Mouse (Mus musculus): ENCODE results near the gene Rdh16f1. TPM values are rescaled to one million over a fixed set of nuclear protein-coding genes. Genes with fewer than 3 reads are reported as not detected.

The Rdh16f1 gene
- polyA plus RNA-seq, 1 experiment from 2014 or later = not detected

DNA sequence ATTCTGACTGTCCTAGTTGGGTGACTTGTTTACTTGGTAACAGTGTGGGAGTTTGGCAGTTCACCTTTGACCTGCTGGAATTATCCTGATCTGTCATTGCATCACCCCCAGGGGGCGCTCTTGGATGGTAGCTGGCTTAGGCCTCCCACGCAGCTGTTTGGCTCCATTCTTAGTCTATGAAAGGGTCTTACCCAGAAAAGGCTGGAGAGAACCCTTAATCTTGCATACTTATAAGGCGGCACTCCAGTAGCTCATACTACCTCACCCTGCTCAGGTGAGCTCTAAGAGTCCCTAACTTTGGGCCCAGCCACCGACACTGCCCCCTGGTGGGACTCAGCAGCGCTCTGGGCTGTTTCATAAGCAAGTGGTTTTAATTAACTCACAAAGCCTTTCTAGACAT is 14.9 kb upstream of the Rdh16f1 start:
- no peak overlapping the region for H3K4me3 ChIP-seq (ENCODE audit: low read depth, low read length)
- H3K9ac ChIP-seq (ENCODE audit: low read depth, low read length) = no peak overlapping the region
- peak; percentile 28; the same call in 1 of the 2 replicates for ATAC-seq (ENCODE audit: low FRiP score)
- no peaks in the 10 kb centered on the region for H3K9me3 ChIP-seq (ENCODE audit: control insufficient read depth, low read length)
- no peak overlapping the region for H3K27ac ChIP-seq (ENCODE audit: low read depth, low read length)
- no peak overlapping the region for H3K4me2 ChIP-seq (replicated peaks; ENCODE audit: low read depth, low read length)
- 74% methylated on average over 5 of the region's 5 CpGs for WGBS
- H3K36me3 ChIP-seq (ENCODE audit: control insufficient read depth, insufficient read depth, low read length) = peaks cover 36% of the 10 kb centered on the region
- peaks cover 6% of the 10 kb centered on the region; the same call in 1 of the 2 replicates for H3K4me1 ChIP-seq (replicated peaks; ENCODE audit: control insufficient read depth, insufficient read depth, low read length)
- H3K27me3 ChIP-seq (ENCODE audit: control insufficient read depth, insufficient read depth, low read length) = no peaks in the 10 kb centered on the region
- peak; percentile 65 for DNase-seq (ENCODE audit: low spot score)

DNA sequence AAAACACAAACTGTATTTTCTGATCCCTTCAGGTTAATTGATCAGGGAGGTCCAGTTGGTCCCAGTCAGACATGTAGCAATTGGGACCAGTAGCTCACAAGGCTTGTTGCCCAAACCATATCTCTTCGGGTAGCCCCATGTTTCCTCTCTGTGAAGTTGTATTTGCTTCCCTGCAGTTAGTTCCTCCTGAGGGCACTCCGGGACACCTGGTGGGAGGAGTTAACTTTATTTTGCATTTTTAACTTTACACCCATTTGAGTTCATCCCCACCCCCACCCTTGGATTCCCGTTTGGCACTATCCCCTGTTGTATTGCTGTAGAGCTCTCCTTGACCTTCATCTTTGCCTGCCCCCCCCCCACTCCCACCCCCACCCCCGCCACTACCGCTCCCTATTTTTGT is 13.7 kb upstream of the Rdh16f1 start:
- no peak for ATAC-seq (ENCODE audit: low FRiP score)
- 90% methylated on average over 5 of the region's 5 CpGs for WGBS
- no peak overlapping the region for H3K4me3 ChIP-seq (ENCODE audit: low read depth, low read length)
- H3K4me1 ChIP-seq (replicated peaks; ENCODE audit: control insufficient read depth, insufficient read depth, low read length) = peaks cover 6% of the 10 kb centered on the region; the same call in 1 of the 2 replicates
- no peak for DNase-seq (ENCODE audit: low spot score)
- H3K9ac ChIP-seq (ENCODE audit: low read depth, low read length) = no peak overlapping the region
- H3K9me3 ChIP-seq (ENCODE audit: control insufficient read depth, low read length) = no peaks in the 10 kb centered on the region
- H3K27me3 ChIP-seq (ENCODE audit: control insufficient read depth, insufficient read depth, low read length) = no peaks in the 10 kb centered on the region
- H3K36me3 ChIP-seq (ENCODE audit: control insufficient read depth, insufficient read depth, low read length) = peaks cover 36% of the 10 kb centered on the region
- no peak overlapping the region for H3K27ac ChIP-seq (ENCODE audit: low read depth, low read length)
- no peak overlapping the region for H3K4me2 ChIP-seq (replicated peaks; ENCODE audit: low read depth, low read length)

DNA sequence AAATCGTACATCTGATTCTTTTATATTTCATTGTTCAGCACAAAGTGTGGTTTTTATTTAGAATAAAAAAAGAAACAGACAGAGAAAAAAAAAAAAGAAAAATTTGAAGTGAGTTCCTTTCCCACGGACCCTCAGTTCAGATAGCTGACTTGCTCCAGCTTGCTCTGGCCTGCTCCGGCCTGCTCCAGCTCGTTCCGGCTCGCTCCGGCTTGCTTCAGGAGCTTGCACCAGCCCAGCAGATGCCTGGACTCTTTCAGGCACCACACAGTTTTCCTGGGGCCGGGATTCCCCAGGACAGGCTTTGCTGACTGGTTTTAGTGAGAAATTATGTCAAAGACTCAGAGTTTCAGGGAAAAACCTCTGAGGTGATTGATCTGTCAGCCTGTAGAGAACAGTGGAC is 12.3 kb upstream of the Rdh16f1 start:
- DNase-seq (ENCODE audit: low spot score) = no peak
- ATAC-seq (ENCODE audit: low FRiP score) = no peak
- Histone ChIP-seq H3K36me3 (ENCODE audit: control insufficient read depth, insufficient read depth, low read length) (peaks cover 26% of the 10 kb centered on the region), H3K27ac (ENCODE audit: low read depth, low read length) (no peak overlapping the region), H3K9me3 (ENCODE audit: control insufficient read depth, low read length) (no peaks in the 10 kb centered on the region), H3K9ac (ENCODE audit: low read depth, low read length) (no peak overlapping the region), H3K4me2 (replicated peaks; ENCODE audit: low read depth, low read length) (no peak overlapping the region), H3K4me3 (ENCODE audit: low read depth, low read length) (no peak overlapping the region), H3K27me3 (ENCODE audit: control insufficient read depth, insufficient read depth, low read length) (no peaks in the 10 kb centered on the region), H3K4me1 (replicated peaks; ENCODE audit: control insufficient read depth, insufficient read depth, low read length) (peaks cover 6% of the 10 kb centered on the region; the same call in 1 of the 2 replicates)
- WGBS = 91% methylated on average over 8 of the region's 8 CpGs

DNA sequence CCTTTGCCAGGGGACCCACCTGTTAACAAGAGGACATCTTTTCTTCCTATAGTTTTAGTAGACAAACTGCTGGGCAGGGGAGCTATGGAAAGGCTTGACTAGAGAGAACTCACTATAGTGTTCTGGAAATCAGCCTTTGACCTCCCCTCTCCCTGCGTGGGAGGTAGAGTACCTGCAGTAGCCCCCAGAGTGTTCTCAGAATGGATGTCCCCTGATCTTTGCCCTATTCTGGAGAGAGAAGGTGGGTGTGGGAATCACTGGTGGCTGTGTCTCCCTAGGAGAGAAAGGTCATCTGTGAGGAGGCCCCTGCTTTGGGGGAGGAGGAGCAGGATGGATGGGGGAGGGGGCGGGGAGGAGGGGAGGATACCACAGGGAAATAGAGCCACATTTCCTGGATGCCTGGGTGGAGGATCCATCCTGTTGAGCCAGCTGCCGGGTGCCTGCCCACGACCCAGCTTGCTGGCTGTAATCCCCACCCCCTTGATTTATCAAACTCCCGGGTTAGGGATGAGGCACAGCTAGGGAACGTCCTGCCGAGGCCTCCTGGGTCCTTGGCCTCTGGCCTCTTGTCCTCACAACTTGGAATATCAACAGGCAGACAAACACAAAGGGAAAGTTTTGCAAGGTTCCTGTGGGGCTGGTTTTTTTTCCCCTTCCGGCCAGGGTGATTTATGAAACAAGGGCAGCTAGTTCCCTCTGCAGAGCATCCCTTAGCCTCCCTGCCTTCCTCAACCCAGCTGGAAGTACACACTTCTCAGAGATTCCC is 10.6 kb upstream of the Rdh16f1 start:
- DNase-seq (ENCODE audit: low spot score) (no peak), ATAC-seq (ENCODE audit: low FRiP score) (no peak)
- H3K27ac ChIP-seq (ENCODE audit: low read depth, low read length) = no peak overlapping the region
- H3K4me2 ChIP-seq (replicated peaks; ENCODE audit: low read depth, low read length) = no peak overlapping the region
- H3K9me3 ChIP-seq (ENCODE audit: control insufficient read depth, low read length) = no peaks in the 10 kb centered on the region
- peaks cover 6% of the 10 kb centered on the region; the same call in 1 of the 2 replicates for H3K4me1 ChIP-seq (replicated peaks; ENCODE audit: control insufficient read depth, insufficient read depth, low read length)
- no peaks in the 10 kb centered on the region for H3K27me3 ChIP-seq (ENCODE audit: control insufficient read depth, insufficient read depth, low read length)
- H3K36me3 ChIP-seq (ENCODE audit: control insufficient read depth, insufficient read depth, low read length) = peaks cover 9% of the 10 kb centered on the region
- no peak overlapping the region for H3K4me3 ChIP-seq (ENCODE audit: low read depth, low read length)
- no peak overlapping the region for H3K9ac ChIP-seq (ENCODE audit: low read depth, low read length)
- 5% methylated on average over 7 of the region's 8 CpGs for WGBS

DNA sequence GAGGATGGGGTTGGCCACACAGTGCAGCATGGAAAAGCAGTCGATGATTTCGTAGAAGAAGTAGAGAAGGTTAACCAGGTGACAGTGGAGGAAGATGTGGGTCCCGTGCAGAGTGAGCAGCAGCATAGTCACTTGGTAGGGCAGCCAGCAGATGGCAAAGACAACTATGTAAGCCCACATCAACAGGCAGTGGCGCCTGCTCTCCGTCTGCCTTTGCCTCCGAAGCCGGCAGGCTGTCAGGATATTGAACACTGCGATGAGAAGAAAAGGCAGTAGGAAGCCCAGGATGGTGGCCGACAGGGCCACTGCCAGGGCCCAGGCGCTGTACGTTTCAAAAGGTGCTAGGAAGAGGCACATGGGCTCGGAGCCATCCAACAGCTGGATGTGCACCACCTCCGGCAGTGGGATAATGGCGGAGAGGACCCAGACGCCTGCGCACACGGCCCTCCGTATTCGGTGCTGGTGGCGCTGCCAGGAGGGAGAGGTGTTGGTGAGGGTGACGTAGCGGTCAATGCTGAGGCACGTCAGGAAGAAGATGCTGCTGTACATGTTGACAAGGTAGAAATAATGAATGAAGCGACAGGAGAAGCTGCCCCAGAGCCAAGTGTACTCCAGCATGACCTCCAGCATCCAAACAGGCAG is 9.3 kb upstream of the Rdh16f1 start:
- no peaks in the 10 kb centered on the region for H3K27me3 ChIP-seq (ENCODE audit: control insufficient read depth, insufficient read depth, low read length)
- DNase-seq (ENCODE audit: low spot score) (no peak), ATAC-seq (ENCODE audit: low FRiP score) (no peak)
- peak overlapping the region; percentile 29 for H3K4me2 ChIP-seq (replicated peaks; ENCODE audit: low read depth, low read length)
- no peaks in the 10 kb centered on the region for H3K9me3 ChIP-seq (ENCODE audit: control insufficient read depth, low read length)
- peaks cover 4% of the 10 kb centered on the region; the same call in 1 of the 2 replicates for H3K36me3 ChIP-seq (ENCODE audit: control insufficient read depth, insufficient read depth, low read length)
- no peak overlapping the region for H3K9ac ChIP-seq (ENCODE audit: low read depth, low read length)
- peaks cover 6% of the 10 kb centered on the region; the same call in 1 of the 2 replicates for H3K4me1 ChIP-seq (replicated peaks; ENCODE audit: control insufficient read depth, insufficient read depth, low read length)
- 44% methylated on average over 24 of the region's 24 CpGs for WGBS
- 0 out of 2 replicates have a peak overlapping the region, but pooled peaks have one; percentile 10 for H3K4me3 ChIP-seq (ENCODE audit: low read depth, low read length)
- no peak overlapping the region for H3K27ac ChIP-seq (ENCODE audit: low read depth, low read length)

DNA sequence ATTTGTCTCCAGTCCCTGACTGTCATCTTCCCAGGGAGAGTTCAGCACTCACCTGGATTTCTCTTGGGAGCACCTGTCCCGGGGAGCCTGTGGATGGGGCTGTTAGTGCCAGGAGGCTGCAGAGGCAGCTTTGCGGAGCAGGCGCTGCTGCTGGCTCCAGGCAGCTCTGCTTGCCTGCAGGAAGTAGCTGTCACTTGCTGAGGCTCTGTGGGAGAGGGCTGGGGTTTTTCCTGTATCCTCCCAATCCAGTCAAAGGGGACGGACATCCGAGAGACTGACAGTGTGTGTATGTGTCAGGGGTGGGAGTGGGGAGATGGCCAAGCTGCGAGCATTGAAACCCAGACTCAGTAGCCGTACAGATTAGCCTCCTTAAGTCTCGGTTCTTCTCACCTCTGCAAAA is 8.0 kb upstream of the Rdh16f1 start, which contains the start of gene Gpr182:
Gene Gpr182 (minus strand): TSS at position 185 of the 400 bp plus-strand sequence.
- 60% methylated on average over 8 of the region's 8 CpGs for WGBS
- Histone ChIP-seq H3K9me3 (ENCODE audit: control insufficient read depth, low read length) (no peaks in the 10 kb centered on the region), H3K9ac (ENCODE audit: low read depth, low read length) (no peak within 1 kb of the TSS), H3K4me3 (ENCODE audit: low read depth, low read length) (no peak within 1 kb of the TSS), H3K4me1 (replicated peaks; ENCODE audit: control insufficient read depth, insufficient read depth, low read length) (peaks cover 6% of the 10 kb centered on the region; the same call in 1 of the 2 replicates), H3K27me3 (ENCODE audit: control insufficient read depth, insufficient read depth, low read length) (no peaks in the 10 kb centered on the region), H3K27ac (ENCODE audit: low read depth, low read length) (no peak within 1 kb of the TSS), H3K4me2 (replicated peaks; ENCODE audit: low read depth, low read length) (no peak within 1 kb of the TSS; the same call in 1 of the 2 replicates), H3K36me3 (ENCODE audit: control insufficient read depth, insufficient read depth, low read length) (no peaks in the 10 kb centered on the region)
- ATAC-seq (ENCODE audit: low FRiP score) = no peak
- DNase-seq (ENCODE audit: low spot score) = no peak

DNA sequence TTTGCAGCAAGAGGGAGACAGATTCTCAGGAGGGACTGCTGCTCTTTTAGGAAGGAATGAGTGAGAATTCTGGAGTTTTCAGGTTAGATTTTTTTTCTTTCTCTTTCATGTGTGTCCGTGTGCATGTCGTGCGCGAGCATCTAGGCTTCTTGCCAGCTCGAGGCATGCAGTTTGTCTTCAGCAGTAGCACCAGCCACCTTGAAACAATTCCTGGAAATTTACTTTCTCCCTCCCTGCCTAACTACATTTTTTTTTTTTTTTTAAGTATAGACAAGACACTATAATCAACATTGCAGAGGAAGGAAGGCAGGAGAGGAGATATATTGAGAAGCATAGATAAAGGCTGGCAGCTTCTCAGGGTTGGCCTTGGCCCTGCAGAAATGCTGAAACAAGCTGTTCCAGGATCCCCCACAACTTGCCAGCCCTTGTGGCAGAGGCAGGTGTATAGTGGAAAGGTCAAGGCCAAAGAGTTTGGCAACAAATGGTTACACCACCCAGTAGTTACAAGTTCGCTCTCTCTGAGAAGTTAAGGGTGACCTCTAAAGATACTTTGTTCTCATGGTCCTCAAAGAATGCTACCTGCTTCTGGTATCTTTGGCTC is 4.9 kb upstream of the Rdh16f1 start:
- ATAC-seq (ENCODE audit: low FRiP score) = no peak
- Histone ChIP-seq H3K36me3 (ENCODE audit: control insufficient read depth, insufficient read depth, low read length) (no peaks in the 10 kb centered on the region), H3K27me3 (ENCODE audit: control insufficient read depth, insufficient read depth, low read length) (no peaks in the 10 kb centered on the region), H3K27ac (ENCODE audit: low read depth, low read length) (no peak overlapping the region), H3K9ac (ENCODE audit: low read depth, low read length) (no peak overlapping the region), H3K9me3 (ENCODE audit: control insufficient read depth, low read length) (no peaks in the 10 kb centered on the region), H3K4me1 (replicated peaks; ENCODE audit: control insufficient read depth, insufficient read depth, low read length) (no peaks in the 10 kb centered on the region), H3K4me2 (replicated peaks; ENCODE audit: low read depth, low read length) (no peak overlapping the region), H3K4me3 (ENCODE audit: low read depth, low read length) (no peak overlapping the region)
- WGBS = 86% methylated on average over 6 of the region's 6 CpGs
- DNase-seq (ENCODE audit: low spot score) = no peak

DNA sequence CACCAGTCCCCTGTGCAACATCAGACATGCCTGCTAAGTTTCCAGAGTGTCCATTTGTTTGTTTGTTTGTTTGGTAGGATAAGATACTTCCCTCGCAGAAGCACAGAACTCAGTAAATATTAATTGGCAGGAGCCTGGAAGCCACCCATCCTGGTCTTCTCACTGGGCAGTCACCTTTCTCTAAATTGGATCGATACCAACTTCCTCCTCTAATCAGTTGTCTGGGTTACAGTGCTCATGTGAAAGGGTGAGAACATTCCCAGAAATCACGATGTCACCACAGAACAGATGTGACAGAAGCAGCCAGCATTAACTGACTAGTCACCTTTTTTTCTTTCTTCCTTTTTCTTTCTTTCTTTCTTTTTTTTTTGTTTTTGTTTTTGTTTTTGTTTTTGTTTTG is 4.3 kb upstream of the Rdh16f1 start:
- Histone ChIP-seq H3K4me3 (ENCODE audit: low read depth, low read length) (no peak overlapping the region), H3K9ac (ENCODE audit: low read depth, low read length) (no peak overlapping the region), H3K9me3 (ENCODE audit: control insufficient read depth, low read length) (no peaks in the 10 kb centered on the region), H3K4me2 (replicated peaks; ENCODE audit: low read depth, low read length) (no peak overlapping the region), H3K27me3 (ENCODE audit: control insufficient read depth, insufficient read depth, low read length) (no peaks in the 10 kb centered on the region), H3K36me3 (ENCODE audit: control insufficient read depth, insufficient read depth, low read length) (no peaks in the 10 kb centered on the region), H3K27ac (ENCODE audit: low read depth, low read length) (no peak overlapping the region), H3K4me1 (replicated peaks; ENCODE audit: control insufficient read depth, insufficient read depth, low read length) (no peaks in the 10 kb centered on the region)
- 79% methylated on average over 3 of the region's 3 CpGs for WGBS
- ATAC-seq (ENCODE audit: low FRiP score) (no peak), DNase-seq (ENCODE audit: low spot score) (no peak)

All from hindbrain, embryonic 11.5 days (tissue).